Mouse (Mus musculus): Measurements from ENCODE around the gene Rab10.
"Not testable (repeated sequence)": the region's sequence is repeated elsewhere in the genome, so short reads cannot be mapped to it uniquely, and the experiment has no call there.

Rab10 gene

GRCm38 (mm10) chr12:3309391-3310320, at the start of gene Rab10:
Gene Rab10 (minus strand): TSS chr12:3309969.
- DNase-seq (ENCODE audit: low spot score): peak; percentile 97

- DNase-seq (ENCODE audit: low spot score): peak; percentile 30
Observed at GRCm38 (mm10) chr12:3359302-3359701, 49.5 kb upstream of the Rab10 start.

GRCm38 (mm10) chr12:3356824-3357223, 47.1 kb upstream of the Rab10 start:
- no peak for DNase-seq (ENCODE audit: low spot score)

GRCm38 (mm10) chr12:3355068-3355467, 45.3 kb upstream of the Rab10 start:
- DNase-seq (ENCODE audit: low spot score): no peak

GRCm38 (mm10) chr12:3352216-3352615, 42.4 kb upstream of the Rab10 start:
- no peak for DNase-seq (ENCODE audit: low spot score)

GRCm38 (mm10) chr12:3350136-3350535, 40.4 kb upstream of the Rab10 start:
- no peak for DNase-seq (ENCODE audit: low spot score)

- no peak for DNase-seq (ENCODE audit: low spot score)
Observed at GRCm38 (mm10) chr12:3349387-3349786, 39.6 kb upstream of the Rab10 start.

- DNase-seq (ENCODE audit: low spot score): no peak
Observed at GRCm38 (mm10) chr12:3347682-3348081, 37.9 kb upstream of the Rab10 start.

- no peak for DNase-seq (ENCODE audit: low spot score)
Observed at GRCm38 (mm10) chr12:3345038-3345437, 35.3 kb upstream of the Rab10 start.

- DNase-seq (ENCODE audit: low spot score): no peak
Observed at GRCm38 (mm10) chr12:3344155-3344554, 34.4 kb upstream of the Rab10 start.

- DNase-seq (ENCODE audit: low spot score): no peak
Observed at GRCm38 (mm10) chr12:3338931-3339330, 29.2 kb upstream of the Rab10 start.

GRCm38 (mm10) chr12:3329677-3330076, 19.9 kb upstream of the Rab10 start:
- no peak for DNase-seq (ENCODE audit: low spot score)

- no peak for DNase-seq (ENCODE audit: low spot score)
Observed at GRCm38 (mm10) chr12:3325232-3325631, 15.5 kb upstream of the Rab10 start.

- DNase-seq (ENCODE audit: low spot score): no peak
Observed at GRCm38 (mm10) chr12:3323241-3323640, 13.5 kb upstream of the Rab10 start.

GRCm38 (mm10) chr12:3319377-3319776, 9.6 kb upstream of the Rab10 start:
- DNase-seq (ENCODE audit: low spot score): no peak

- no peak for DNase-seq (ENCODE audit: low spot score)
Observed at GRCm38 (mm10) chr12:3316937-3317336, 7.2 kb upstream of the Rab10 start.

- no peak for DNase-seq (ENCODE audit: low spot score)
Observed at GRCm38 (mm10) chr12:3316083-3316482, 6.3 kb upstream of the Rab10 start.

- DNase-seq (ENCODE audit: low spot score): no peak
Observed at GRCm38 (mm10) chr12:3312886-3313285, 3.1 kb upstream of the Rab10 start.

- no peak for DNase-seq (ENCODE audit: low spot score)
Observed at GRCm38 (mm10) chr12:3310321-3310692, 538 bp upstream of the Rab10 start.

- peak; percentile 24 for DNase-seq (ENCODE audit: low spot score)
Observed at GRCm38 (mm10) chr12:3308541-3309241, 1.1 kb downstream of the Rab10 start.

- DNase-seq (ENCODE audit: low spot score): no peak
Observed at GRCm38 (mm10) chr12:3307587-3307986, 2.2 kb downstream of the Rab10 start.

- DNase-seq (ENCODE audit: low spot score): no peak
Observed at GRCm38 (mm10) chr12:3305238-3305637, 4.5 kb downstream of the Rab10 start.

GRCm38 (mm10) chr12:3297622-3298021, 12.1 kb downstream of the Rab10 start:
- not testable (repeated sequence) for DNase-seq (ENCODE audit: low spot score)
